Mouse (Mus musculus): Measurements from ENCODE around the gene Oprd1. TPM values are rescaled to one million over a fixed set of nuclear protein-coding genes. Genes with fewer than 3 reads are reported as not detected.

Oprd1 gene
- polyA plus RNA-seq, 1 experiment = not detected

DNA sequence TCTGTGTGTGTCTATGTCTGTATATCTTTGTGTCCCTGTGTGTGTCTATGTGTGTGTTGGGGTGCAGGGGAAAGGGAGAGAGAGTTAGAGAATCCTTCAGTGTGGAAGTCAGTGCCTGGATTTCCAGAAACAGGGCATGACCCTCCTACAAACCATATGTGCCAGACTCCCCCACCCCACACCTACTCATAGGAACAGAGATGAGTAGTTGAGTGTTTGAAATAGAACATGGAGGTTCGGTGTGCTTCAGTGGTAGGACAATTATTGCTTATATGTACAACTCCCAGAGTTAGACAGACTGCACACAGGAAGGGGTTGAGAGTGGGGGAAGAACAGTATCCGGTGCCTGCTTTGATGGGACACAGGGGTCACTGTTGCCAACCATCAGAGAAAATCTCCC lies 14.2 kb downstream of the Oprd1 start:
- Histone ChIP-seq H3K4me3 (ENCODE audit: insufficient read depth, low read depth, low read length) (no peak overlapping the region), H3K4me1 (ENCODE audit: control insufficient read depth, insufficient read depth, low read length) (peaks cover 36% of the 10 kb centered on the region), H3K27ac (ENCODE audit: insufficient read depth, low read depth, low read length) (no peak overlapping the region; the same call in 1 of the 2 replicates)
- 48% methylated on average over 2 of the region's 2 CpGs for WGBS
- TF ChIP-seq CTCF (IDR thresholded peaks at IDR 0.05; ENCODE audit: insufficient read depth, low read depth, low read length) (no peak), POLR2A (IDR thresholded peaks at IDR 0.05; ENCODE audit: insufficient read depth, low read depth, low read length) (no peak)

GRCm38 (mm10) chr4:132128997-132129636 lies 15.2 kb downstream of the Oprd1 start:
- 17% methylated on average over 6 of the region's 6 CpGs for WGBS
- TF ChIP-seq CTCF (IDR thresholded peaks at IDR 0.05; ENCODE audit: insufficient read depth, low read depth, low read length) (no peak), POLR2A (IDR thresholded peaks at IDR 0.05; ENCODE audit: insufficient read depth, low read depth, low read length) (no peak)
- H3K4me3 ChIP-seq (ENCODE audit: insufficient read depth, low read depth, low read length) = no peak overlapping the region
- H3K4me1 ChIP-seq (ENCODE audit: control insufficient read depth, insufficient read depth, low read length) = peaks cover 39% of the 10 kb centered on the region
- H3K27ac ChIP-seq (ENCODE audit: insufficient read depth, low read depth, low read length) = 0 out of 2 replicates have a peak overlapping the region, but pooled peaks have one; percentile 47

DNA sequence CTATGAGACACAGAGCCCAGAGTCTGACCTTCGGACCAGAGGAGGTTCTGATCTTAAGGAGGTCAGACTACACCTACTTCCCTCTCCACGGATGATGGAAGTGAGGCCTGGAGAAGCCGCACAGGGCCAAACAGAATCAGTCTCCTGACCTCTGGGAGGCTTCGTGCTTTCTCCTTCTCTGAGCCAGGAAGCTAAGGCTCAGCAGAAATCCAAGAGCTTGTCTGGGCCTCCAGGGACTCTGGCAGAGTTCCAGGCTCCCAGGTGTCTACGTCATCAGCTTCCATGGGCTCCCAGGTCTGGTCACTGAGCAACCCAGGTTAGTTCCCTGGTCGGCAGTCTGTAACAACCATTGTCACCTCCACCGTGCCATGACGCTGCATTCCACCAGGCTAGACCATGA lies 17.2 kb downstream of the Oprd1 start:
- 93% methylated on average over 8 of the region's 8 CpGs for WGBS
- Histone ChIP-seq H3K27ac (ENCODE audit: insufficient read depth, low read depth, low read length) (no peak overlapping the region), H3K4me3 (ENCODE audit: insufficient read depth, low read depth, low read length) (no peak overlapping the region), H3K4me1 (ENCODE audit: control insufficient read depth, insufficient read depth, low read length) (peaks cover 31% of the 10 kb centered on the region)
- TF ChIP-seq POLR2A (IDR thresholded peaks at IDR 0.05; ENCODE audit: insufficient read depth, low read depth, low read length) = no peak
- no peak for TF ChIP-seq CTCF (IDR thresholded peaks at IDR 0.05; ENCODE audit: insufficient read depth, low read depth, low read length)

- Histone ChIP-seq H3K4me3 (ENCODE audit: insufficient read depth, low read depth, low read length) (no peak overlapping the region), H3K27ac (ENCODE audit: insufficient read depth, low read depth, low read length) (no peak overlapping the region), H3K4me1 (ENCODE audit: control insufficient read depth, insufficient read depth, low read length) (peaks cover 26% of the 10 kb centered on the region)
- TF ChIP-seq POLR2A (IDR thresholded peaks at IDR 0.05; ENCODE audit: insufficient read depth, low read depth, low read length) (no peak), CTCF (IDR thresholded peaks at IDR 0.05; ENCODE audit: insufficient read depth, low read depth, low read length) (no peak)
- WGBS = 78% methylated on average over 1 of the region's 1 CpGs
These were observed 21.1 kb downstream of the Oprd1 start for GRCm38 (mm10) chr4:132123166-132123565.

DNA sequence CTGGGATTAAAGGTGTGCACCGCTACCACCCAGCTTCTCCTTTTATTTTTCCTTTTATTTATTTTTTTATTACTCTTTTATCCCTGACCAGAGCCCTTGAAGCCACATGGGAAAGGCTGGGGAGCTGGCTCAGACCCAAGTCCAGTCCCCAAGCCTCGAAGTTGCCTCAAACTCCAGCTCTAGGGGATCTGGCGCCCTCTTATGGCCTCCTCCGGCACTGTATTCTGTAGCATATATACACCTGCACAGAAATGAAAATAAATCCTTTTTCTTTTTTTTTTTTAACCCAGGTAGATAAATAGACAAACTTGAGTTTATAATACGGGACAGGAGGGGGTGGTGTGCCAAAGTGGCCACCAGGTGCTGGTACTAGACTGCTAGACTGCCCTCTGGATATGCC lies 22.6 kb downstream of the Oprd1 start:
- WGBS = 81% methylated on average over 5 of the region's 5 CpGs

DNA sequence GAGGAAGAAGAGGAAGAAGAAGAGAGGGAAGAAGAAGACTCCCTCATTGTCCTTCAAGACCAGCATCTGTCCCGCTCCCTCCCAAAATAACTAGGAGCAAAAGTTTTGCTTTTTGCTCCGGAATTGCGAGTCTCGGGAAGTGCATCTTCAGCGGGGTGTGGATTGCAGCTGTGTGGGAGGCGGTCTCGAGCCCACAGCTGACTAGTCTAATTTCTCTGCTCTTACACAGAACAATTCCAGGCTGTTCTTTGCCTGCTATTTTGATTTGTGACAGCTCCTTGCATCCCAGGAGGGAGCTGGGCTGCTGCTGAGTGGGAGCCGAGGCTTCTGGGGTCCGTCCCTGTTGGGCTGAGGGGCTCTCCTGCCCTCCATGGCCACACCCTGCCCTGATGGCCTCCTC lies 24.7 kb downstream of the Oprd1 start:
- peak overlapping the region; percentile 97 for H3K27ac ChIP-seq (ENCODE audit: insufficient read depth, low read depth, low read length)

More for the DNA sequence above, 22.6 kb downstream of the Oprd1 start:
- no peak for TF ChIP-seq POLR2A (IDR thresholded peaks at IDR 0.05; ENCODE audit: insufficient read depth, low read depth, low read length)
- TF ChIP-seq CTCF (IDR thresholded peaks at IDR 0.05; ENCODE audit: insufficient read depth, low read depth, low read length) = no peak
- H3K27ac ChIP-seq (ENCODE audit: insufficient read depth, low read depth, low read length) = no peak overlapping the region
- peaks cover 29% of the 10 kb centered on the region for H3K4me1 ChIP-seq (ENCODE audit: control insufficient read depth, insufficient read depth, low read length)
- no peak overlapping the region for H3K4me3 ChIP-seq (ENCODE audit: insufficient read depth, low read depth, low read length)

DNA sequence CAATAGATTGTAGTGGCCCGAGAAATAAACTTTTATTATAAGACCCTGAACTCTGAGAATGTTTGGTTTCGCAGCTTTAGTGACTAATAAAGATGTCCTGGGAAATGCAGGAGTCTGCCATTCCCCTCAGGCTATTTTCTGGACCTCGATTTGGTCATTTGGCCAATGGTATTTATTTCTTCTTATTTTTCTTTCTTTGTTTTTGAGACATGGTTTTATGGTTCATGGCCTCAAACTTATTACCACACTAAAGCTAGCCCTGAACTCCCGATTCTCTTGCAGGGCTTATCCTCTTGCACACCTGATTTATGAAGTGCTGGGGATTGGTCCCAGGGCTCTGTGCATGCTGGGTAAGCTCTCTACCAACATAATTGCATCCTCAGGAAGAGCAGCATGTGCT lies 28.0 kb downstream of the Oprd1 start:
- no peak overlapping the region for H3K27ac ChIP-seq (ENCODE audit: insufficient read depth, low read depth, low read length)
- no peak overlapping the region for H3K4me3 ChIP-seq (ENCODE audit: insufficient read depth, low read depth, low read length)
- H3K4me1 ChIP-seq (ENCODE audit: control insufficient read depth, insufficient read depth, low read length) = peaks cover 34% of the 10 kb centered on the region
- TF ChIP-seq CTCF (IDR thresholded peaks at IDR 0.05; ENCODE audit: insufficient read depth, low read depth, low read length) (no peak), POLR2A (IDR thresholded peaks at IDR 0.05; ENCODE audit: insufficient read depth, low read depth, low read length) (no peak)
- WGBS = 92% methylated on average over 4 of the region's 4 CpGs

More for the DNA sequence above, 24.7 kb downstream of the Oprd1 start:
- no peak for TF ChIP-seq POLR2A (IDR thresholded peaks at IDR 0.05; ENCODE audit: insufficient read depth, low read depth, low read length)
- TF ChIP-seq CTCF (IDR thresholded peaks at IDR 0.05; ENCODE audit: insufficient read depth, low read depth, low read length) = no peak
- Histone ChIP-seq H3K4me3 (ENCODE audit: insufficient read depth, low read depth, low read length) (no peak overlapping the region), H3K4me1 (ENCODE audit: control insufficient read depth, insufficient read depth, low read length) (peaks cover 26% of the 10 kb centered on the region)
- WGBS = 12% methylated on average over 9 of the region's 9 CpGs

- peak overlapping the region; percentile 8 for H3K4me3 ChIP-seq (ENCODE audit: insufficient read depth, low read depth, low read length)
- H3K4me1 ChIP-seq (ENCODE audit: control insufficient read depth, insufficient read depth, low read length) = peaks cover 29% of the 10 kb centered on the region
- WGBS = 58% methylated on average over 53 of the region's 53 CpGs
- no peak overlapping the region for H3K27ac ChIP-seq (ENCODE audit: insufficient read depth, low read depth, low read length)
- no peak for TF ChIP-seq CTCF (IDR thresholded peaks at IDR 0.05; ENCODE audit: insufficient read depth, low read depth, low read length)
- TF ChIP-seq POLR2A (IDR thresholded peaks at IDR 0.05; ENCODE audit: insufficient read depth, low read depth, low read length) = no peak
These were observed 30.7 kb downstream of the Oprd1 start for GRCm38 (mm10) chr4:132113411-132114095.

GRCm38 (mm10) chr4:132111227-132111626 lies 33.1 kb downstream of the Oprd1 start:
- WGBS = 79% methylated on average over 4 of the region's 4 CpGs
- peaks cover 25% of the 10 kb centered on the region for H3K4me1 ChIP-seq (ENCODE audit: control insufficient read depth, insufficient read depth, low read length)
- TF ChIP-seq CTCF (IDR thresholded peaks at IDR 0.05; ENCODE audit: insufficient read depth, low read depth, low read length) (no peak), POLR2A (IDR thresholded peaks at IDR 0.05; ENCODE audit: insufficient read depth, low read depth, low read length) (no peak)
- no peak overlapping the region for H3K27ac ChIP-seq (ENCODE audit: insufficient read depth, low read depth, low read length)
- no peak overlapping the region for H3K4me3 ChIP-seq (ENCODE audit: insufficient read depth, low read depth, low read length)
